Mouse (Mus musculus) kidney, postnatal 10 days (tissue): ENCODE results near the gene Slc29a4.

ENCODE experiments used
- DNase-seq: peaks from one replicate; pipeline ENCODE4 v3.0.0; 2021; ENCODE audit warnings: mixed read lengths

The Slc29a4 gene

GRCm38 (mm10) chr5:142696865-142697264 lies 4.6 kb downstream of the Slc29a4 start:
- no peak for DNase-seq

DNA sequence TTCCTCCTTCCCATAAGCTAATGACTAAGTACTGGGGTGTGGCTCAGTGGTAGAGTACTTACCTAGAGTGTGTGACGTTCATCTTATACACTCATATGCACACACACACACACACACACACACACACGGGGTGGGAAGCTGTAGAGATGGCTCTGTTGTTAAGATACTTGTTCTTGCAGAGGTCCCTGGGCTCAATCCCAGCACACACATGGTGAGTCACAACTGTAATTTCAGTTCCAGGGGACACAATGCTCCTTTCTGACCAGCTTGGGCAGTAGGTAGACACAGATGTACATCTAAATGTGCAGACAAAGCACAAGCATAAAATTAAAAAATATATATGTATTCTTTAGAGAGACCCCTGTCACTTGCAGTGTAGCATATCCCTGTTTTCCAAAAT lies 5.4 kb downstream of the Slc29a4 start:
- no peak for DNase-seq

DNA sequence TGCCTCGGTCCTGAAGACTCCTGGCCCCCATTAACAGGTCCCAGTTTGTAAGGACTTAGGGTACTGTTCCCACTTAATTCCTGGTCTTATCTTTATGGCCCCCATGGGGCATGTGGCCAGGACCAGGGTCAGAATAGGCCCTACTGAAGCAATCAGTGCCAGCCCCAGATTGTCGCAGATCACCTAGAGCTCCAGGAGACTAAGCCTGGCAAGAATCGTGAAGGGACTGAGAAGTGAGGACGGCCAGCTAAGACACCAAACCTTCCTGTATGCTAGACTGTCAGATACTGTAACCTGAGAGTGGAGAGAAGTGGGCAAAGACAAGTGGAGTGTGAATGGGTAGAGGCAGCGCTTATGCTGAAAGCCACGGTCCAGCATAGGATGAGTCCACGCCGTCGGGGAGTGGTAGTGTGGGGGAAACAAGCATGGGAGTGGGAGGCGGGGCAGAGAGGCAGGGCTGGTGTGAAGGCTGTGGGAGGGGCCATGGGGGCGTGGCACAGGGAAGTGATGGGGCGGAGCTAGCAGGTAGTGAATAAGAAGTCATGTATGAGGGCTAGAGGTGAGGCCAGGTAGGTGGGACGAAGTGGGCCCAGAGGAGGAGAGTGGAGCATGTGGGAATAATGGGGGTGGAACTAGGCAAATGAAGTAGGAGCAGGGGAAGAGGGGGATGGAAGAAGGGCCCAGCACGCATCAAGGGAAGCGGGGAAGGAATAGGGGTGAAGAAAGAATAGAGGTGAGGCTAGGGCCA lies 8.7 kb downstream of the Slc29a4 start:
- DNase-seq: peak; percentile 57

GRCm38 (mm10) chr5:142701651-142702510 lies 9.6 kb downstream of the Slc29a4 start:
- DNase-seq: peak; percentile 67

GRCm38 (mm10) chr5:142702511-142703138 lies 10.3 kb downstream of the Slc29a4 start:
- DNase-seq: no peak

- no peak for DNase-seq
Measured at GRCm38 (mm10) chr5:142703569-142703968, 11.3 kb downstream of the Slc29a4 start.

DNA sequence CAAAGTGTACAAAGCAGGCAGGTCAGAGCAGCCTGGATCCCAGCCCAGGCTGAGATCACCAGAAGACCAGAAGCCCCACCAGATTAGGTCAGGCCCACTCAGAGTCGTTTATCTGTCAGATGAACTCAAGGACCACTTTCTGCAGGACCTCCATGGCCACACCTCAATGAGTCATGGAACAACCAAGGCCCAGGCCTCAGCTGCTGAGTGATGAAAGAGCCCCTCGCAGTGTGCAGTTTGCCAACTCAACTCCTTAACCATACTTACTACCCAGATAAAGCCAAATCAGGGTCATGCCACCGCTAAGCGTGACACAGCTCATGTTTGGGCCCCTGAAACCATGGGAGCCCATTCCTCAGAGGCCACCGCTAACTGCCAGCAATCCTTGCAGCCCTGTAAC lies 15.4 kb downstream of the Slc29a4 start:
- no peak for DNase-seq

DNA sequence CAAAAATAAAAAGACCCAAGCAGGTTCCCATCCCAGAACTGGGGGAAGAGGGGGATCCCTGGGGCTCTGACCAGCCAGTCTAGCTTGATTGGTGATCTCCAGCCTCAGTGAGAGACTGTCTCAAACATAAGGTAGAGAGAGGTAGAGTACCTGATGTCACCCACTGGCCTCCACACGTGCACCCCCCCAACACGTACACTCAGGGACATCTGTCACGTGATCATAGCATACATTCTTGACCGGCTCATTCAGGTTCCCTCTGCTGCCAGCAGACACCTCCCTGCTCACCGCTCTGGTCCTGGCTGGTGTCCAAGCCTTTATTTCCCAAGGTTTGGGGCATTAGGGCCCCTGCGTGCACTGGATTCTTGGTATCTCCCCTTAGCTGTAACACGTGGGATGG lies 17.1 kb downstream of the Slc29a4 start:
- no peak for DNase-seq

DNA sequence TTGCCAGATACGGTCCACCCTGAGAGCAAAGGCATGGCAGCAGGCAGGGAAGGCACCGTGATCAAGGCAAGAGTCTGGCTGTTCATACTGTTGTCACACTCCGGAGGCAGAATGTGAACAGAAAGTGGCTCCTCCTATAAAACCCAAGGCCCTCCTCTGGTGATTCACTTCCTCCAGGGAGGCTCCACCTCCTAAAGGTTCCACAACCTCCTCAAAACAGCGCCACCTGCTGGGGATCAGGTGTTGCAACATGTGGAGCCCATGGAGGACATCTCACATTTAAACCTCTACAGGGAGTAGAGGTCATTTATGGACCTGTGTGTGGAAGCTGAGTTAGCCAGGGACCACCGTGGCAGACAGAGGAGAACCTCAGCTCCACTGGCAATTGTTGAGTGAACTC lies 20.1 kb downstream of the Slc29a4 start:
- peak; percentile 11 for DNase-seq

DNA sequence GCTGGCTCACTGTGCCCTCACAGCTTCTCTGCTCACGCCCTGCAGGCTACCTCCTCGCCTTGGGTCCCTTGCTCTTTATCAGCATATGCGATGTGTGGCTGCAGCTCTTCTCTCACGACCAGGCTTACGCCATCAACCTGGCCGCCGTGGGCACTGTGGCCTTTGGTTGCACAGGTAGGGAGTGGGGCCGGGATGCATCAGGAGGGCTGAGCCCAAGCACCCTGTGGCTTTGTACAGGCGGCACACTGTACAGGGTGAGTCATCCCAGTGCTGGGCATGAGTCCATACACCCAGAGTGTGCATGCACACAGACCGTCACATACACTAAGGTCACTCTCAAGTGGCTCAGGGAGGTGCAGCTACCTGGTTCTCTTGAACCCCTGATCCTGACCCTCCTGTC lies 21.7 kb downstream of the Slc29a4 start:
- no peak for DNase-seq

GRCm38 (mm10) chr5:142715059-142715458 lies 22.7 kb downstream of the Slc29a4 start:
- DNase-seq: no peak

- no peak for DNase-seq
Measured at GRCm38 (mm10) chr5:142716056-142716455, 23.7 kb downstream of the Slc29a4 start.

GRCm38 (mm10) chr5:142718037-142718436 lies 25.7 kb downstream of the Slc29a4 start:
- peak; percentile 90 for DNase-seq

GRCm38 (mm10) chr5:142718486-142718885 lies 26.2 kb downstream of the Slc29a4 start:
- DNase-seq: peak; percentile 24

- no peak for DNase-seq
Measured at GRCm38 (mm10) chr5:142719897-142720296, 27.6 kb downstream of the Slc29a4 start.

DNA sequence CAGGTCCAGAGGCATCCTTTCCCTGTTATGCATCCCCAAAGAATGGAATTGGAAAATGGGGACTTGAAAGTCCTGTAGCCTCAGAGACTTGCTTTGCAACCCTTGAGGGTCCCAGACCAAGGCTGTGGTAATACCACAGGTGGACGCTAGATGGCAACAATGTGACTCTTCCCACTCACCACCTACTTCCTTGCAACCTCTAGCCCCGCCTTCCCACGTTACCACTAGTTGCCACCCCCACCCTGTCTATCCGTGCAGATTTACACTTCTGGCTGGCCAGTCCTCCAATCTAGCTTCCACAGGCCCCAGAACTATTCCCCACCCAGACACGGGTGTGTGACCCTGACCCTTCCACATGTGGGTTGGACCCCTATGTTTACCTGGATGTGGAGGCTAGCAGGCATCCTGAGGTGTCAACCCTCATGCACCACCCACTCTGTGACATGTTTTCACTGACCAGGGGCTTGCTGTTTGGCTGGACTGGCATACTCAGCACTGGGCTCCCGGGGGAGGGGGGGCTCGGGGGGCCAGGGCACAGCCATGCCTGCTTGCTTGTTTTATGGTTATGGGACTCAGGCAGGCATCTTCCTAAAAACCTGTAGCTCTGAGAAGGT lies 31.3 kb downstream of the Slc29a4 start:
- peak; percentile 81 for DNase-seq

DNA sequence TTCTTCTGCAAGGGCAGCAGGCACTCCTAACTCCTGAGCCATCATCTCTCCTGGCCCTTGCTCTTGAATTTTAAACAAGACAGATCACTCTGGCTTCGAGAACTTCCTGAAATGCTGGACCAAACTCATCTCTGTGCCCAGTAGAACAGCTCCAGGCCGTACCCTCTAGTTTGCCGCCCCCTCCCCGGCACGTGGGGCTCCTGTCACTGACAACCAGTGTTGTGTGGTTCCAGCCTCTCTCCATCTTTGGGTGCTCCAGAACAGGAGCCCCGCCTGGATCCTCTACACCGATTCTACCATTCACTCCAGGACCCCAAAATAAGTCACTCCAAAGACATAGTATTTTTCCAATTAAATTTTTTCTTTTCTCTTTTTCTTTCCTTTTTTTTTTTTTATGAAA lies 32.0 kb downstream of the Slc29a4 start:
- no peak for DNase-seq

GRCm38 (mm10) chr5:142726748-142727147 lies 34.4 kb downstream of the Slc29a4 start:
- DNase-seq: no peak

GRCm38 (mm10) chr5:142728301-142728700 lies 36.0 kb downstream of the Slc29a4 start:
- no peak for DNase-seq

DNA sequence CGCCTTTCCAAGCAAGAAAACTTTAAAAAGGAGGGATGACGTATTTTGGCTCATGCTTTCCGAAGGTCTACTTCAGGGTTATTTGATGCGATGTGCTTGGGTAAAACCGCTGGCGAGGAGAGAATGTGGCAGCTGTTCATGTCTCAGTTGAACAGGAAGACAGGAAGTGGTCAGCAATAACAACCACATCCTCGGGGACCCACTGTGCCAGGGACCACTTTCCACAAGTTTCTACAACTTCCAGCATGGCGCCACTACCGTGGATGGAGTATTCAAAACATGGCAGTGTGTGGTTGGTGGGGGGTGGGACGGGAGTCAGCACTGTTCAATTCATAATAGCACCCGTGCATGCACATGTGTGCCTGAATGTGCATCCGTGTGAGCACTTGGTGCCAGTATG lies 38.0 kb downstream of the Slc29a4 start:
- no peak for DNase-seq

- no peak for DNase-seq
Measured at GRCm38 (mm10) chr5:142731916-142732315, 39.6 kb downstream of the Slc29a4 start.

- DNase-seq: no peak
Measured at GRCm38 (mm10) chr5:142739941-142740340, 47.6 kb downstream of the Slc29a4 start.

GRCm38 (mm10) chr5:142747026-142747629 lies 54.8 kb downstream of the Slc29a4 start:
- DNase-seq: no peak
